Mouse (Mus musculus) kidney, embryonic 16.5 days (tissue): Measurements from ENCODE around the gene Clec11a. TPM values are rescaled to one million over a fixed set of nuclear protein-coding genes. Genes with fewer than 3 reads are reported as not detected.
A peak's percentile ranks its signal among the peaks of the same experiment; 100 is the strongest.

Experiments
- ATAC-seq: fragments of 200-750 bp; cut with Nextera tagmentation; 2 replicates; pipeline ENCODE4 v1.8.0; 2017; ENCODE audit warnings: moderate TSS enrichment; ENCODE audit not compliant: low FRiP score, low TSS enrichment
- H3K27ac ChIP-seq: fragments of 300-500 bp; sonication (generic); 2 replicates; pipeline ENCODE4 v1.5.1; 2014; ENCODE audit warnings: low read length
- H3K27me3 ChIP-seq: fragments of 300-500 bp; sonication (generic); 2 replicates; pipeline ENCODE4 v1.6.1; 2014; ENCODE audit warnings: low read length, control low read depth, mixed read lengths; ENCODE audit not compliant: insufficient read depth
- H3K36me3 ChIP-seq: fragments of 300-500 bp; sonication (generic); 2 replicates; pipeline ENCODE4 v1.6.1; 2014; ENCODE audit warnings: low read length, control low read depth, mixed read lengths; ENCODE audit not compliant: insufficient read depth
- H3K4me1 ChIP-seq: fragments of 300-500 bp; sonication (generic); 2 replicates; pipeline ENCODE4 v1.6.1; 2014; ENCODE audit warnings: low read length, control low read depth, mixed read lengths; ENCODE audit not compliant: insufficient read depth
- H3K4me2 ChIP-seq: fragments of 300-500 bp; sonication (generic); replicated peaks from 2 replicates; pipeline ENCODE4 v1.6.1; 2014; ENCODE audit warnings: low read depth, low read length
- H3K4me3 ChIP-seq: fragments of 300-500 bp; sonication (generic); 2 replicates; pipeline ENCODE4 v1.5.1; 2014; ENCODE audit warnings: mild to moderate bottlenecking, low read length
- H3K9ac ChIP-seq: fragments of 300-500 bp; sonication (generic); replicated peaks from 2 replicates; pipeline ENCODE4 v1.6.1; 2014; ENCODE audit warnings: low read length
- H3K9me3 ChIP-seq: fragments of 300-500 bp; sonication (generic); 2 replicates; pipeline ENCODE4 v1.6.1; 2016; ENCODE audit warnings: low read length, control low read depth
- WGBS: fragments of 180-500 bp; shearing (Covaris S2); extraction: QIAGEN DNeasy Blood & Tissue Kit; methylation state at CpG from one replicate; pipeline ENCODE4 v1.1.7; 2014; 5-methylcytosine and 5-hydroxymethylcytosine counted together
- polyA plus RNA-seq: library from polyadenylated mRNA; unstranded; fragments of >200 nt; fragmentation: Nextera tagmentation; extraction: Ambion mirVana; gene quantifications from 2 replicates; pipeline ENCODE4 v1.2.1, GENCODE M21; 2015

The Clec11a gene
- polyA plus RNA-seq, 1 experiment from 2014 or later, result 5.8 TPM

GRCm38 (mm10) chr7:44326614-44327013, 19.9 kb upstream of the Clec11a start:
- Histone ChIP-seq H3K27me3 (no peaks in the 10 kb centered on the region), H3K9me3 (no peaks in the 10 kb centered on the region), H3K4me1 (no peaks in the 10 kb centered on the region), H3K36me3 (no peaks in the 10 kb centered on the region), H3K9ac (no peak overlapping the region), H3K4me2 (no peak overlapping the region), H3K27ac (no peak overlapping the region), H3K4me3 (no peak overlapping the region)
- 35% methylated on average over 6 of the region's 6 CpGs for WGBS
- ATAC-seq, result no peak

- Histone ChIP-seq H3K36me3 (no peaks in the 10 kb centered on the region), H3K27me3 (no peaks in the 10 kb centered on the region), H3K4me3 (no peak overlapping the region), H3K4me2 (no peak overlapping the region), H3K9ac (no peak overlapping the region), H3K9me3 (no peaks in the 10 kb centered on the region), H3K4me1 (no peaks in the 10 kb centered on the region), H3K27ac (no peak overlapping the region)
- no peak for ATAC-seq
- 88% methylated on average over 1 of the region's 1 CpGs for WGBS
These were observed 15.6 kb upstream of the Clec11a start for GRCm38 (mm10) chr7:44322290-44322689.

- no peaks in the 10 kb centered on the region for H3K27me3 ChIP-seq
- H3K27ac ChIP-seq, result no peak overlapping the region
- ATAC-seq, result no peak
- H3K4me1 ChIP-seq, result no peaks in the 10 kb centered on the region
- H3K9ac ChIP-seq, result no peak overlapping the region
- WGBS, result 51% methylated on average over 8 of the region's 8 CpGs
- no peaks in the 10 kb centered on the region for H3K9me3 ChIP-seq
- H3K36me3 ChIP-seq, result no peaks in the 10 kb centered on the region
- no peak overlapping the region for H3K4me2 ChIP-seq
- no peak overlapping the region for H3K4me3 ChIP-seq
These were observed 14.2 kb upstream of the Clec11a start for GRCm38 (mm10) chr7:44320886-44321285.

DNA sequence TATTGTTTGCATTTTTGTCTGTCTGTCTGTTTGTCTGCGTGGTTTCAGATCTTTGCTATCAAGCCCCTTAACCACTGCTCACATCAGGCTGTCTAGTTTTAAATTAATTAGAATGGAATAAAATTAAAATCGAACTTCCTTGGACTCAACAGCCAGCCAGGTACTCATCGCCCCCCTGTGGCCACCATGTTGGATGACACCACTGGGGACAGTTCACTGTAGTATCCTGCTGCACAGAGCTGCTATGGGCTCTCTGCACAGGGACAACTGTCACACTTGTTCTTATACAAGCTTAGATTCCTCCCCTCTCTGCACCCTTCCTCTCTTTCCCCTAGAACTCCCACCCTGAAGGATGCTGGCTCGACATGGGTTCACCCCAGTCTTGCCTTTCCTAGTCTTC, 11.2 kb upstream of the Clec11a start:
- Histone ChIP-seq H3K4me1 (no peaks in the 10 kb centered on the region), H3K4me3 (no peak overlapping the region), H3K27me3 (no peaks in the 10 kb centered on the region), H3K27ac (no peak overlapping the region), H3K4me2 (no peak overlapping the region), H3K36me3 (no peaks in the 10 kb centered on the region), H3K9ac (no peak overlapping the region), H3K9me3 (no peaks in the 10 kb centered on the region)
- no peak for ATAC-seq
- 40% methylated on average over 4 of the region's 4 CpGs for WGBS

GRCm38 (mm10) chr7:44312484-44312883, 5.8 kb upstream of the Clec11a start:
- H3K27ac ChIP-seq, result no peak overlapping the region
- H3K9ac ChIP-seq, result no peak overlapping the region
- H3K9me3 ChIP-seq, result no peaks in the 10 kb centered on the region
- H3K36me3 ChIP-seq, result no peaks in the 10 kb centered on the region
- H3K27me3 ChIP-seq, result peaks cover 10% of the 10 kb centered on the region; the same call in 1 of the 2 replicates
- 58% methylated on average over 16 of the region's 16 CpGs for WGBS
- peaks cover 25% of the 10 kb centered on the region for H3K4me1 ChIP-seq
- no peak overlapping the region for H3K4me2 ChIP-seq
- no peak overlapping the region for H3K4me3 ChIP-seq
- no peak for ATAC-seq

- Histone ChIP-seq H3K4me3 (peak overlapping the region; percentile 51; the same call in 1 of the 2 replicates), H3K27ac (no peak overlapping the region), H3K9me3 (no peaks in the 10 kb centered on the region), H3K4me2 (peak overlapping the region; percentile 95), H3K36me3 (no peaks in the 10 kb centered on the region), H3K27me3 (peaks cover 10% of the 10 kb centered on the region; the same call in 1 of the 2 replicates), H3K9ac (peak overlapping the region; percentile 65; the same call in 1 of the 2 replicates), H3K4me1 (peaks cover 25% of the 10 kb centered on the region)
- 11% methylated on average over 6 of the region's 6 CpGs for WGBS
- ATAC-seq, result 0 out of 2 replicates have a peak, but pooled peaks have one; percentile 5
These were observed 5.1 kb upstream of the Clec11a start for GRCm38 (mm10) chr7:44311713-44312304.

DNA sequence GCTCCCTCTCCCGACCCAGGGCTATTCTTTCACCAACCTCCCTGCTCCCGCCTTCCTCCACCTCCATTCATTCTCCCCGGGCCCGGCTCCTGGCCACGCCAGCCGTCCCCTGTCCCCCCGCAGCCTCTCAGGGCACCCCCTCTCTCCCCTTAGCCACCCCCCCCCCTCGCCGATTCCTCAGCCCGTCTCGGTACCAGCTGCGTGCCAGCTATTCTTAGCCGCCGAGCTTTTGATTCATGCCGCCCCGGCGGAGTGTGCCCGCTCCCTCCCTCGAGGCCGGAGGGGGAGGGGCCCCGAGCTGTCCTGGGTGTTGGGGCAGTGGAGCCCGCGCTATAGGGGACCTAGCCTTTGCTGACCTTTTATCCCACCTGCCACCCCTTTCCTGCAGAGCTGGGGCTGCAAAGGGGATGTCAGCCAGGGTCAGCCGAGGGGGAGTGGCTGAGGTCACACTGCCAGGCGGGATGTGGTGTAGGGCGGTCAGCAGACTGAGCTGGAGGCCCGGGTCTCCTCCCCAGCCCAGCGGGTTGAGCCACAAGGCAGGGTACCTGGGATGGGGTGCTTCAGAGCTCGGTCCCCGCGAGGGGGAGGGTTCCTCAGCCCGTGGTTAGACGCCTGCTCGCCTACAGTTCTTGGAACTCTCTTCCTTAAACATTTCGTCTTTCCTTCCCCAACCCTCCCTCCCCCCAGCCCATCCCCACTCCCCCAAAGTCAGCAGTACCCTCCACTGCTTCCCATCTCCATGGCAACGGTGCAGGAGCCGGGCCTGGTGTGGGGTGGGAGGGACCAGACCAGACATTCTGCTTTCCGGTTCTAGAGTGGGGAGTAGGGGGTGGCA, 4.4 kb upstream of the Clec11a start:
- Histone ChIP-seq H3K4me1 (peaks cover 29% of the 10 kb centered on the region), H3K4me2 (peak overlapping the region; percentile 95), H3K27ac (0 out of 2 replicates have a peak overlapping the region, but pooled peaks have one; percentile 25), H3K36me3 (no peaks in the 10 kb centered on the region), H3K27me3 (peaks cover 10% of the 10 kb centered on the region; the same call in 1 of the 2 replicates), H3K9ac (peak overlapping the region; percentile 65), H3K9me3 (no peaks in the 10 kb centered on the region), H3K4me3 (peak overlapping the region; percentile 51)
- peak; percentile 26; the same call in 1 of the 2 replicates for ATAC-seq
- WGBS, result 1% methylated on average over 34 of the region's 38 CpGs

DNA sequence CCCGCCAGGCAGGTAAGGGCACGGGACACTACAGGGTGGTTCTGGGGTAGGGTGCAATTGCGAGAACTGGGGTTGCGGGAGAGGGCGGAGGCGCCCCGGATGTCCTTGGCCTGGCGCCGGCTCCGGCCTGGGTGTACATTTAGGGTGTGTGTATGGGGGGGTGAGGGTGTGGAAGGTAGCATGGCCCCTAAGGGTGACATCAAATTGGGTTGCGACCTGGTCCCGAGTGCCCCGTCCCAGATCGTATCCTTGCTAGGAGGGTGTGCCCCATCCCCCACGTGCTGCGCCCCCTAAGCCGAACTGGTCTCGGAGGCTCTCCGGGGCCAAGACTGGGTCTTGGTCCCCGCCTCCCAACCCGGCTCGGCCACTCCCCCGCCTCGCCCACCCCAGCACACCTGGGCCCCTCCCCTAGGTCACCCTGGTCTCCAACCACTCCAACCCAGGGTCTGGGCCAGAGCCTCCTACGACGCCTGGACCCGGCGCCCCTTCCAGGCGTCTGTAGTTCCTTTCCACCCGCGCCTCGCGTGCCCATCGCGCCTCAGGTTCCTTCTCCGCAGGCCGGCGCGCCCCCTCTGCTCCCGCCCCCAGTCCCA, 3.7 kb upstream of the Clec11a start:
- WGBS, result under 1% methylated on average over 22 of the region's 40 CpGs
- peak overlapping the region; percentile 95 for H3K4me2 ChIP-seq
- peaks cover 35% of the 10 kb centered on the region for H3K4me1 ChIP-seq
- 0 out of 2 replicates have a peak overlapping the region, but pooled peaks have one; percentile 13 for H3K27ac ChIP-seq
- ATAC-seq, result peak; percentile 12; the same call in 1 of the 2 replicates
- H3K27me3 ChIP-seq, result peaks cover 10% of the 10 kb centered on the region; the same call in 1 of the 2 replicates
- H3K4me3 ChIP-seq, result peak overlapping the region; percentile 51
- H3K9ac ChIP-seq, result peak overlapping the region; percentile 65
- no peaks in the 10 kb centered on the region for H3K9me3 ChIP-seq
- H3K36me3 ChIP-seq, result no peaks in the 10 kb centered on the region

GRCm38 (mm10) chr7:44309475-44310284, 3.0 kb upstream of the Clec11a start, which contains the start of gene Shank1:
Gene Shank1 (plus strand): TSS chr7:44310253.
- no peak for ATAC-seq
- H3K4me1 ChIP-seq, result peaks cover 35% of the 10 kb centered on the region
- no peaks in the 10 kb centered on the region for H3K36me3 ChIP-seq
- H3K9me3 ChIP-seq, result no peaks in the 10 kb centered on the region
- 27% methylated on average over 9 of the region's 22 CpGs for WGBS
- peak within 1 kb of the TSS; percentile 65 for H3K9ac ChIP-seq
- H3K27me3 ChIP-seq, result peaks cover 10% of the 10 kb centered on the region; the same call in 1 of the 2 replicates
- H3K4me2 ChIP-seq, result peak within 1 kb of the TSS; percentile 95
- 0 out of 2 replicates have a peak within 1 kb of the TSS, but pooled peaks have one; percentile 13 for H3K27ac ChIP-seq
- H3K4me3 ChIP-seq, result peak within 1 kb of the TSS; percentile 51
